Mouse (Mus musculus) stomach, embryonic 16.5 days (tissue): ENCODE measurements around the gene Pla2g2e. TPM values are rescaled to one million over a fixed set of nuclear protein-coding genes. Genes with fewer than 3 reads are reported as not detected.

ENCODE experiments used
- ATAC-seq: fragments of 200-750 bp; cut with Nextera tagmentation; 2 replicates; pipeline ENCODE4 v1.8.0; 2017; ENCODE audit warnings: moderate number of reproducible peaks, moderate TSS enrichment; ENCODE audit not compliant: insufficient read depth, low FRiP score
- H3K27ac ChIP-seq: fragments of 300-500 bp; sonication (generic); 2 replicates; pipeline ENCODE4 v1.5.1; 2014; ENCODE audit warnings: low read length
- H3K27me3 ChIP-seq: fragments of 300-500 bp; sonication (generic); 2 replicates; pipeline ENCODE4 v1.6.1; 2014; ENCODE audit warnings: low read length, control low read depth, mixed read lengths; ENCODE audit not compliant: control insufficient read depth, insufficient read depth
- H3K36me3 ChIP-seq: fragments of 300-500 bp; sonication (generic); 2 replicates; pipeline ENCODE4 v1.6.1; 2014; ENCODE audit warnings: low read length; ENCODE audit not compliant: control insufficient read depth, insufficient read depth
- H3K4me1 ChIP-seq: fragments of 300-500 bp; sonication (generic); 2 replicates; pipeline ENCODE4 v1.6.1; 2014; ENCODE audit warnings: low read length, control low read depth, mixed read lengths; ENCODE audit not compliant: control insufficient read depth, insufficient read depth
- H3K4me2 ChIP-seq: fragments of 300-500 bp; sonication (generic); 2 replicates; pipeline ENCODE4 v1.6.1; 2014; ENCODE audit warnings: low read depth, low read length, mixed read lengths
- H3K4me3 ChIP-seq: fragments of 300-500 bp; sonication (generic); replicated peaks from 2 replicates; pipeline ENCODE4 v1.5.1; 2014; ENCODE audit warnings: mild to moderate bottlenecking, low read length
- H3K9ac ChIP-seq: fragments of 300-500 bp; sonication (generic); 2 replicates; pipeline ENCODE4 v1.6.1; 2014; ENCODE audit warnings: low read length
- H3K9me3 ChIP-seq: fragments of 300-500 bp; sonication (generic); replicated peaks from 2 replicates; pipeline ENCODE4 v1.6.1; 2016; ENCODE audit warnings: low read length, control low read depth; ENCODE audit not compliant: control insufficient read depth
- WGBS: fragments of 180-500 bp; shearing (Covaris S2); extraction: QIAGEN DNeasy Blood & Tissue Kit; methylation state at CpG from one replicate; pipeline ENCODE4 v1.1.7; 2014; 5-methylcytosine and 5-hydroxymethylcytosine counted together
- polyA plus RNA-seq: library from polyadenylated mRNA; unstranded; fragments of >200 nt; fragmentation: Nextera tagmentation; extraction: Ambion mirVana; gene quantifications from 2 replicates; pipeline ENCODE4 v1.2.1, GENCODE M21; 2015

Gene Pla2g2e
- polyA plus RNA-seq, 1 experiment from 2014 or later: not detected

GRCm38 (mm10) chr4:138858446-138858845, 19.3 kb upstream of the Pla2g2e start:
- Histone ChIP-seq H3K9ac (no peak overlapping the region), H3K27ac (no peak overlapping the region), H3K4me1 (no peaks in the 10 kb centered on the region), H3K36me3 (no peaks in the 10 kb centered on the region), H3K27me3 (no peaks in the 10 kb centered on the region), H3K4me3 (no peak overlapping the region), H3K9me3 (no peaks in the 10 kb centered on the region), H3K4me2 (no peak overlapping the region)
- 77% methylated on average over 15 of the region's 15 CpGs for WGBS
- ATAC-seq: no peak

GRCm38 (mm10) chr4:138859245-138859644, 18.5 kb upstream of the Pla2g2e start:
- WGBS: 20% methylated on average over 9 of the region's 9 CpGs
- Histone ChIP-seq H3K9me3 (no peaks in the 10 kb centered on the region), H3K27ac (no peak overlapping the region), H3K9ac (no peak overlapping the region), H3K27me3 (no peaks in the 10 kb centered on the region), H3K4me3 (no peak overlapping the region), H3K4me1 (no peaks in the 10 kb centered on the region), H3K36me3 (no peaks in the 10 kb centered on the region), H3K4me2 (peak overlapping the region; percentile 44)
- ATAC-seq: no peak

GRCm38 (mm10) chr4:138859728-138860127, 18.0 kb upstream of the Pla2g2e start:
- Histone ChIP-seq H3K4me3 (peak overlapping the region; percentile 11; the same call in 1 of the 2 replicates), H3K27ac (no peak overlapping the region), H3K27me3 (no peaks in the 10 kb centered on the region), H3K9me3 (no peaks in the 10 kb centered on the region), H3K9ac (no peak overlapping the region), H3K36me3 (no peaks in the 10 kb centered on the region), H3K4me1 (no peaks in the 10 kb centered on the region), H3K4me2 (peak overlapping the region; percentile 44)
- WGBS: 4% methylated on average over 13 of the region's 13 CpGs
- 0 out of 2 replicates have a peak, but pooled peaks have one; percentile 40 for ATAC-seq

GRCm38 (mm10) chr4:138863344-138863998, 14.3 kb upstream of the Pla2g2e start, which contains the start of gene Pla2g5:
Pla2g5 (minus strand) TSS chr4:138863482.
- ATAC-seq: no peak
- WGBS: 69% methylated on average over 10 of the region's 10 CpGs
- H3K9ac ChIP-seq: no peak within 1 kb of the TSS
- H3K4me3 ChIP-seq: no peak within 1 kb of the TSS
- H3K27ac ChIP-seq: no peak within 1 kb of the TSS
- no peaks in the 10 kb centered on the region for H3K27me3 ChIP-seq
- no peak within 1 kb of the TSS for H3K4me2 ChIP-seq
- no peaks in the 10 kb centered on the region for H3K4me1 ChIP-seq
- no peaks in the 10 kb centered on the region for H3K9me3 ChIP-seq
- H3K36me3 ChIP-seq: no peaks in the 10 kb centered on the region

GRCm38 (mm10) chr4:138865092-138865491, 12.7 kb upstream of the Pla2g2e start:
- Histone ChIP-seq H3K4me2 (no peak overlapping the region), H3K36me3 (no peaks in the 10 kb centered on the region), H3K9ac (no peak overlapping the region), H3K4me3 (no peak overlapping the region), H3K4me1 (no peaks in the 10 kb centered on the region), H3K27me3 (no peaks in the 10 kb centered on the region), H3K9me3 (0 out of 2 replicates have a peak, but pooled peaks cover 2% of the 10 kb centered on the region), H3K27ac (no peak overlapping the region)
- 35% methylated on average over 5 of the region's 5 CpGs for WGBS
- no peak for ATAC-seq

GRCm38 (mm10) chr4:138865991-138866390, 11.8 kb upstream of the Pla2g2e start:
- ATAC-seq: no peak
- 66% methylated on average over 6 of the region's 6 CpGs for WGBS
- no peaks in the 10 kb centered on the region for H3K4me1 ChIP-seq
- H3K27me3 ChIP-seq: no peaks in the 10 kb centered on the region
- H3K4me3 ChIP-seq: no peak overlapping the region
- H3K36me3 ChIP-seq: no peaks in the 10 kb centered on the region
- H3K4me2 ChIP-seq: no peak overlapping the region
- no peak overlapping the region for H3K27ac ChIP-seq
- H3K9ac ChIP-seq: no peak overlapping the region
- H3K9me3 ChIP-seq: 0 out of 2 replicates have a peak, but pooled peaks cover 3% of the 10 kb centered on the region

- H3K4me3 ChIP-seq: no peak overlapping the region
- ATAC-seq: no peak
- 0 out of 2 replicates have a peak, but pooled peaks cover 3% of the 10 kb centered on the region for H3K9me3 ChIP-seq
- H3K27ac ChIP-seq: no peak overlapping the region
- H3K36me3 ChIP-seq: no peaks in the 10 kb centered on the region
- H3K4me2 ChIP-seq: no peak overlapping the region
- 12% methylated on average over 7 of the region's 7 CpGs for WGBS
- H3K9ac ChIP-seq: no peak overlapping the region
- H3K4me1 ChIP-seq: no peaks in the 10 kb centered on the region
- no peaks in the 10 kb centered on the region for H3K27me3 ChIP-seq
These were observed 11.3 kb upstream of the Pla2g2e start for GRCm38 (mm10) chr4:138866413-138866812.

- Histone ChIP-seq H3K4me1 (no peaks in the 10 kb centered on the region), H3K4me2 (no peak overlapping the region), H3K27me3 (no peaks in the 10 kb centered on the region), H3K9me3 (0 out of 2 replicates have a peak, but pooled peaks cover 3% of the 10 kb centered on the region), H3K9ac (no peak overlapping the region), H3K4me3 (no peak overlapping the region), H3K36me3 (no peaks in the 10 kb centered on the region), H3K27ac (no peak overlapping the region)
- 45% methylated on average over 8 of the region's 8 CpGs for WGBS
- ATAC-seq: no peak
These were observed 9.1 kb upstream of the Pla2g2e start for GRCm38 (mm10) chr4:138868666-138869065.

- Histone ChIP-seq H3K4me2 (no peak within 1 kb of the TSS), H3K4me3 (no peak within 1 kb of the TSS), H3K4me1 (no peaks in the 10 kb centered on the region), H3K27ac (no peak within 1 kb of the TSS), H3K36me3 (no peaks in the 10 kb centered on the region), H3K9ac (no peak within 1 kb of the TSS), H3K9me3 (0 out of 2 replicates have a peak, but pooled peaks cover 3% of the 10 kb centered on the region), H3K27me3 (no peaks in the 10 kb centered on the region)
- 71% methylated on average over 6 of the region's 6 CpGs for WGBS
- ATAC-seq: no peak
These were observed 3.9 kb upstream of the Pla2g2e start, which contains the start of gene Gm13030 for GRCm38 (mm10) chr4:138873864-138874263. Gm13030 (minus strand) TSS chr4:138873964.
